Mouse (Mus musculus) A20 (cell line): Measurements from ENCODE around the gene Mfsd11.
"Not testable (repeated sequence)": the region's sequence is repeated elsewhere in the genome, so short reads cannot be mapped to it uniquely, and the experiment has no call there.

Experiments
- DNase-seq: peaks from one replicate; pipeline ENCODE4 v3.0.0-alpha.2; 2011; ENCODE audit warnings: low read depth, low spot score

The Mfsd11 gene

DNA sequence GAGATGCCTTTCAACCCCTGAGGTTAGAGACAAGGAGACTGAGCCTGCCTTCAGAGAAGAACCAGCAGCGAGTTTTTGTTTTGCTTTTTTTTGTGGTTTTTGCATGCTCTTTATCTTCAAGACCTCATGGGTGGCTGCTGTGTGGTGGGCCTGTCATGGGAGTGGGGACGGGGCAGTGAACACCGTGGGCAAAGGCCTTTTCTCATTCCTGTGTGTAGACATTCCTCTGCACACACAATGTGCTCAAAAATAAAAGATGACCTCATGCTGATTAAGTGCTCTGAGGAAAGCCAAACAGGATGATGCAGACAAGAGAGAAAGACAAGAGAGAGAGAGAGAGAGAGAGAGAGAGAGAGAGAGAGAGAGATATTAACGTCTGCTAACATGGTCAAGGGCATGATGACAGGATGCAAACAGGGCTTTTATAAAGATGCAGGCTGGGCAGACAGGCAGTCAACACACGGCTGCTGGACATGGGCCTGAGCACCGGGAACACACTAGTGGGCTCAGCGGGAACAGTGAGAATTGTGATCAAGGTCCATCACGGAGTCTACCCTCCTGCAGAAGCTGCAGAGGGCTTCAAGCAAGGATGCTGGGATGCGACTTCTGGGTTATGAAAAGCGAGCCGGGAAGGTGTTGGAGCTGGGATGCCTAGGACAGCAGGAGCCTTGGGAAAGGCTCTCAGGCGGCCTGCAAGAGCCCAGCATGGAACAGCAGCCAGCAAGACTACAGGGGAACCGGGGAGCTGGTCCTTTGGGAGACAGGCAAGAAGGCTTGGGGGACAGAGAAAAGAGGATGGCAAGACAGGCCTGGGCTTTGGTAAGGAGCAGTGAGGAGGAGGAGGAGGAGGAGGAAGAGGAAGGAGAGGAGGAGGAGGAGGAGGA lies 30.9 kb upstream of the Mfsd11 start:
- DNase-seq: no peak

DNA sequence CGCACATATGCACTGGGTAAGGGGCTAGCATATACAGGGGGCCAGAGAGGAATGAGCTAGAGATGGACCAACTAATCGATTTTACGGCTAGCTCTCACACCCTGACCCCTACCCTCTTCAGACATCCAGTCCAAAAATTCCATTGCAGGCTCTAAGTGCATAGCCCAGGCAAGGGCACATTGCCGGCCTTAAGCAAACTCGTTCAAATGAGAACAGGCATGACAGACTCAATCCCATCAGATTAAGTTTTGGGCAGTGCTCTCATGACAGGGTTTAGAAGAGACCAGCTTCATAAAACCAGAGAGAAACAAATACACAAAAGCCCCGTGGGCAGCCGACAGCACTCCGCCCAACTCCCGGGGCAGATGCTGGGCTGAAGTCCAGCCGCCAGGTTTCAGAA lies 30.0 kb upstream of the Mfsd11 start:
- DNase-seq: no peak

DNA sequence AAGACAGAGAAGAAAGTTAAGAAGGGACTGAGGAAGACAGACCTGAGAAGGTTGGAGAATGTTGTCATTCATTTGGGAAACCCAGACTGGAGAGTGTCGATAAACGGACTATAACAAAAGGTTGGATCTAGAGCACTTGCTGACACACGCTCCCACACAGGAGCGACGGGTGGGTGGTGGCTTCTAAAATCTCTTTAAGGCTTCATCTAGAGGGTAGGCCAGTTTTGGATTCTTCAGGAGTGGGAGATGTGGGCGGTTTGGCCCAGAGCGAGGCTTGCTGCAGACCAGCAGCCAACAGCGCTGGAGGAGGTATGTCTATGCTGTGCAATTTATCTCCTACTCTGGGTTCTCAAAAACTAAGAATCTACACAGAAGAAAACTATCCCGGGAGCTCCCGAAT lies 29.6 kb upstream of the Mfsd11 start:
- no peak for DNase-seq

DNA sequence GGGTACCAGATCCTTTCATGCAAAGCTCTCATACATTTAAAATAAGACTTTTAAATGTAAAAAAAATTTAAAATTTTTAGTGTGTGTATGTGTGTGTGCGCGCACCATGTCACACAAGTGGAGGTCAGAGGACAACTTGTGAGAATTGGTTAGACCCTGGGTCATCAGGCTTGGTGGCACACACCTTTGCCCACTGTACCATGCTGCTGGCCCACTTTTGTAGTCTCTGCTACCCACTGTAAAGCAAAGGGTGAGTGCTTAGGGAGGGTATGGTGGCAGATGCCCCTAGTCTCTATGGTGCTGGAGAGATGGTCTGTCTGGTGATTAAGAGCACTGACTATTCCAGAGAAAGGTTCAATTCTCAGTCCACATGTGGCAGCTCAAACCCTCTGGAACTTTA lies 29.0 kb upstream of the Mfsd11 start:
- DNase-seq: no peak

DNA sequence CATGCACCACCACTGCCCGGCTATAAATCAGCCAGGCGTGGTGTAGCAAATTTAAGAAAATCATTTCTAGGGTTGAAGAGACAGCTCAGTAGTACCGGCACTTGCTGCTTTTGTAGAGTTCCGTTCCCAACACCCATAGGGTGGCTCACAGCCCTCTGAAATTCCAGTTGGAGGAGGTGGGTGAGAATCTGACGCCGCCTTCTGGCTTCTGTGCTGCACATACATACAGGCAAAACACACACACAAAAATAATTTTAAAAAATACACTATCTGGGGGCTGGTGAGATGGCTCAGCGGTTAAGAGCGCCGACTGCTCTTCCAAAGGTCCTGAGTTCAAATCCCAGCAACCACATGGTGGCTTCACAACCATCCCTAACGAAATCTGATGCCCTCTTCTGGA lies 28.4 kb upstream of the Mfsd11 start:
- DNase-seq: not testable (repeated sequence)

DNA sequence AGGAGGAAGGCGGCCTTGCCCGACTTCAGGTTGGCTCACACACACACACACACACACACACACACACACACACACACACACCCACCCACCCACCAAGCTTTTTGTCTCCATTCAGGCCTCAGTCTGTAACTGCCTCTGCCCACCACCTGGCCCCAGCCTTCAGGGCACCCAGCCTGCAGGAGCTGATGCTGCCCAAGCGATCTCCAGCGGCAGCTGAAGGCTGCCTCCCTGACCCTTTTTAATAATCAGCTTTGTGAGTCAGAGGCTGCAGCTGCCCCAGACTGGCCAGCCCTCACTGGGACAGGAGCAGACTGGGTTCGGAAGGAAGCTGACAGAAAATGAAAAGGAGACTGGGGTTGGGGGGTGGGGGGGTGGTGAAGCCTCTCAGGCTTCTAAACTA lies 27.0 kb upstream of the Mfsd11 start:
- no peak for DNase-seq

DNA sequence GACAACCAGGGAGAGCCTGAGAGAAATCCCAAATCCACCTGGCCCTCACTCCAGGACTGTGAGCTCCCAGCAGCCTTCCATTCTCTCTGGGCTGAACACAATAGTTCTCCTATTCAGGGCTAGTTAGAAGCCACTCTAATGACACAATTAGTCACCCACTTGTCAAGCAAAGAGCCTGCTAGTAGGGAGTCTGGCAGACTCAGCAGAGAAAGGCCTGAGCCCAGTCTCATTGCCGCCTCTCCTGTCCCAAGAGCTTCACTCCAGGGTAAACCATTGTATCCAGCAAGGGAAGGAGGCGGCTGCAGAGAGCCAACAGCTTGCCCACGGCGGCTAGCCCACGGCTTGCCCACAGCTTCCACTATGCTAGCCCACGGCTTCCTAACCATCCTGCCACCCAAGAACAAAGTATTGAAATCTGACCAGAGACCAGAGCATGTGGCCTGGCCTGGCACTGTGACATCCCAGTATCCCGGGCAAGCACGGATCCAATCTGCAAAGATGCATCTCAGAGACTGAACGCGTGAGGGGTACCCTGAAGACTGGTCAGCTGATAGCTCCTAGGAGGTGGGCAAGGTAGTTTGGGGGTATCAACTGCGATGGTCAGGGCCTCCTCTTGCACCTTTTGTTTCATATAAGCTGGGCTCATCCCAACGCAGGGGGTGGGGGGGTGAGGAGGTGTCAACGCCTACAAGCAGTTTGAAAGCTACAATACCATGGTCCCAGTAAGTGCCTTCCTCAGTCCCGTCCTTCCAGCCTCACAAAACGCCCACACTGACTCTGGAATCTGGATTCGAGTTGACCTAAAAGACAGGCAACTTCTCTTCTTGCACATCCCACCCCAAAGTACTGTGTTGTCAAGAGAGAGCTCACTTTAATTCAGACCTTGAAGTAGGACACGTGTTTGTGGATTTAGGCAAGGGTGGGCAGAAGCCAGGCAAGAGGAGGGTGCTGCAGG lies 25.4 kb upstream of the Mfsd11 start:
- no peak for DNase-seq

DNA sequence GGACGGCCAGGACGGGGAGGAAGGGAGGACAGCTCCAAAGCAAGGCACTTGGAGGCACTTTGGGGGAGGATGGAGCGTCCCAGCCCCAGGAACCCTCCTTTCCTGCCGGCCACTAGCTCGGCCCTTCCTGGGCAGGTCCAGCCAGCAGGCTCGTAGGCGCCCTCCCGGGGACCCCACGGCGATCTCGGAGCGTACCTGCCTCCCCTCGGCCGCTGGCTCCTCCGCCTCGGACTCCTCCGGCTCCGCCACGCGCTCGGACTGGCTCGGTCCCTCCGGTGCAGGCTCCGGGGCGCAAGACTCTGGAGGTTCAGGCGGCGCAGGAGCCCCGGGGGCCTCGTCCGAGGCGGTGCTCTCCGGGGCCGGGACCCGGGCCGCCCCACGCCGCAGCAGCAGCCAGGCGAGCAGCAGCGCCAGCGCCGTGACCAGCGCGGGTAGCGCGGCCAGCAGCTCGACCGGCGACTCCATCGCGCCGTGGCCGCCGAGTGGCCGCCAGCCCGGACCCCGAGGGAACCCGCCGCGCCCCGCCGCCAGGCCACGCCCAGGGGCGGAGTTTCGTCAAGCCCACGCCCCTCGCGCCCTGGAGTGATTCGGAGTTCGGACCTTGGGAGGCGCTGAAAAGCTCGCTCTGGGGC lies 24.6 kb upstream of the Mfsd11 start, which contains the start of gene Mxra7:
Gene Mxra7, minus strand, starts transcription at position 513 of the 632 bp plus-strand sequence.
- DNase-seq: no peak

DNA sequence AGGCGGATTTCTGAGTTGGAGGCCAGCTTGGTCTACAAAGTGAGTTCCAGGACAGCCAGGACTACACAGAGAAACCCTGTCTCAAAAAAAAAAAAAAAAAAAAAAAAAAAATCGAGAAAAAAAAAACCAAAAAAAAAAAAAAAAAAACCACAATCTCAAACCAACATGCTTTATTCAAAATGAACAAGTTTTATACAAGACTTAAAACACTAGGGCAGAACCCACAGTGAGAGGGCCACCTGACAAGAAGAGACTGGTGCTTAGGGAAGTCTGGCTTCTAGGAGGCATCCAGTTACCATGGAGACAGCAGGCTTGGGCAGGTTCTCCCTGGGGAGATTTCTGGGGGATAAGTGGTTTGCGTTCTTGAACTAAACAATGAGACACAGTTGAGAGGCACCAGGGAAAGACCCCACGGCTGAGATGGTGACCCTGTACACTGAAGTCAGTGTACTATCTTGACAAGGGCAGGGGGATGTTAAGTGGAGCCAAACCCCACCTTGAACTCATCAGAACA lies 20.0 kb upstream of the Mfsd11 start:
- DNase-seq: no peak

DNA sequence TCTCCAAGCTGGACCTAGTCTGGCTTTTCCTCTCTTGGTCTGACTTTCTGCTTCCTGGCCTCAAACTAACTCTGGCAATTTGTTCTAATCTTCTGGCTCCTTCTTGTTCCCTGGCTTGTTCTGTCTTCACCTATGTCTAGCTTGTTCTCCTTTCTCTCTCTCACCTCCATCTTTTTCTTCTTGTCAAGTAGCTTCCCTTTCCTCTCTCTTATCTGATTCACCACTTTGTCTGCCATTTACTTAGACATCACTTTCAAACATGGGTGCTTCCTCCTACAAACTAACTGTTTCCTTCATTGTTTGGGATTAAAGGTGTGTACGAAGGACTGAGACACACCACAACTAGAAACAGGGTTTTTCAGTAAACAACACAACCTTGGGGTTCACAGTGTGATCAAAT lies 17.3 kb upstream of the Mfsd11 start:
- no peak for DNase-seq

DNA sequence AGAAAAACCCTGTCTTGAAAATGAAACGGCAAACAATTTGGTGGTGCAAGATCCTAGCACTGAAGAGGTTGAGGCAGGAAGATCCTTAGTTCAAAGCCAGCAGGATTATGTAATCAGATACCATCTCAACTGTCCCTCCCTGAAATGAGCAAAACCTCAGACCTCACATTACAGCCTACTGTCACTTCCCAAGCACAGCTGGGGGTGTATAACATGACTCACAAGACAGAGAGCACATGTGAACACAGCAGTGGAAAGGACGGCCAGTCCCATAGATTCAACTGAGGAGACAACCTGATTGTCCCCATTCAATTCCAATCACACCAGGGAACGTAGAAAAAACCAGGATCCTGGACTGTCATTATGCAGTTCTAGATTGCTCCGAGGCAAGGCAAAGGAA lies 16.0 kb upstream of the Mfsd11 start:
- DNase-seq: no peak

DNA sequence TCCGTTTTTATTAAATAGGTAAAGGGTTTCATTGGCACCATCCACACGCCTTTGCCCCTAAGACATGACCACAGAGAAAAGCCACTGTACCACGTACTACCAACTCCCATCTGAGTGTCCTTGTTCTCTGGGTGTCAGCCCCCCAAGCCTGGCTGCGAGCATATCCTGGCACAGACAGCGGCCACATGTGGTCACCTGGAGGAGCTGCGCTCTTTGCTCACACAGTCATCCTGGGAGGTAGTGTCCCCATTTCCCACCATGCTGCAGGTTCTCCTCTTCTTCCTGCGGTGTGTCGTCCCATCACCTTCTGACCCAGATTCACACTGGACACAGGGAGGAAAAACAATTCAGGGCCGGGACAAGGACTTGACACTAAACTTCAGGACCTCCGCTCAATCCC lies 14.8 kb upstream of the Mfsd11 start:
- no peak for DNase-seq

DNA sequence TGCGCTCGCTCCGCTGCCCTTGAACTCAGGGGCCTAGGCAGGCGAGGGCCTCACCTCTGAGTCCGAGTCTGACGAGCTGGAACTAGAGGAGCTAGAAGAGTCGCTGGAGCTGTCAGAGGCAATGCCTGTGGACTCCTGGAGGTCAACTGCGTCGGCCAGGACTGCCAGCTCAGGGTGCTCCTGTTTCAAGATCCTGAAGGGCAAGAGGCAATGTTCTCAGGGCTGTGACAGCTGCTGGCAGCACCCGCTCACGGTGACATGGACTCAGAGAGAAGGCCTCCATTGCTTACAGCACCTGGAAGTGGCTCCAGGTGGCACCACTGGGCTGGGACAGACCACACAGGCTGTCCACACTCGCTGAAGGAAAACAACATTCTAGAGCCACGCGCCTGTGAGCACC lies 13.3 kb upstream of the Mfsd11 start:
- DNase-seq: no peak

DNA sequence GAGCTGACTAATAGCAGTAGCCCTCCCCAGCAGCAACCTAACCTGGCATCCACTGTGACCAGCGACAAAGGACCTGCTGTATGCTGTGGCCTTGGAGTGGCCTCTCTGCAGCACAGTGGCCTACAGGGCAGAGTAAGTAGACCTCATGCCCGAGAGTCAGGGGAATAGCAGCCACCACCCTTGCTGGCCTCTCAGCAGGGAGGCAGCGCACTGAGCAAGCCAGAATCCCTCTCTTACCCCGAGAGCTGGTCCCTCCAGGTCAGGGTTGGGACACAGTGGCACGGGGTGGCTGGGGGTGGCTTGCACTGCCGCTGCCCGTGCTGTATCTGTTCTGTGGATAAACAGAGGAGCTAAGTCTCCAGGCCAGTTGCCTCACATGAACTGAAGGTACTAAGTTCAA lies 12.6 kb upstream of the Mfsd11 start:
- DNase-seq: no peak

DNA sequence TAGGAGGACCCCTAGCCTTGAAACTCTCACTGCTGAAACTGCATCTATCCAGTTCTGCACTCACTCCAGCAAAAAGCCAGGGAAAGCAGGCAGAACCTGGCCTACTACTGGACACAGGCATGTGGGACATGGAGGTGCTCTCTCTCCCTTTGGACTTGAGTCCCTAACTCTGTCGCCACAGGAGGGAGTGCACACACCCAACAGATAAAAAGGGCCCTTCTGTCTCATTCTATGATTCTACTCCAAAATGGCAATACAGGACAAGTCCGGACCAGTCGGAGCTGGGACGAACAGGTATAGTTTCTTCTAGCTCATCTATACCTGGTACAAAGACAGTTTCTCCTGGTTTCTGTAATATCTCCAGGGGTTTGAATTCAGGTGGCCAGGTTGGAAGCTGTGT lies 11.5 kb upstream of the Mfsd11 start:
- no peak for DNase-seq

DNA sequence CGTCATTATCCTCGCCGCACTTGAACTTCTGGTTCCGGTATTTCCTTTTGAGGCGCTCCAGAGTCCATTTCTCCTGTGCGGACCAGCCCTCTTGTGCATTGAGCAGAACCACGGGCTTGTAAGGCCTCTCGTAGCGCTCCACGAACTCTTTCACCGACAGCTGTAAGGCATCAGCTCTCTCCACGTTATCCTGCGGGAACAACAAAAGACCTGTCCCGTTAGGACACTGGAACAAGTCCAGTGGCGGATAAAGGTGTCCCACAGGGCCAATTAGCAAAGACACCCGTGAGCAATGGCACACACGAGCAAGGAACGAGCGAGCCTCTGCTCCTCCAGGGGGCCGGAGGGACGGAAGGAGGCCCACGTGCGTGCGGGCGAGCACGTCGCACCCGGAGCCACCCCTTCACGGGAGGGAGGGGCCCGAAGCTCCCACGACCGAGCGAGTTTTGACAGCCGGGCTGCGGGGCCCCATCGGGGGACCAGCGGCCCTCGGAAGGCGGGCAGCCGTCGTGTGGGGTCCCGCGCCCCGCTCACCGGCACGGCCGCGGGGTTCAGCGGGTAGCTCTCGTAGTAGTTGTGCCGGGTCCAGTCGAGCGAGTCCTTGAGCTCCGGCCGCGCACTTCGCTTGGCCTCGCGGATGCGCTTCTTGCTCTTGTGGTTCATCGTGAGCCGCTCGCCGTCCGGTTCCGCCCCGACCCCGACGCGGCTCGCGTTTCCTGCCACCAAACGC lies 9.5 kb upstream of the Mfsd11 start:
- DNase-seq: peak; percentile 84

DNA sequence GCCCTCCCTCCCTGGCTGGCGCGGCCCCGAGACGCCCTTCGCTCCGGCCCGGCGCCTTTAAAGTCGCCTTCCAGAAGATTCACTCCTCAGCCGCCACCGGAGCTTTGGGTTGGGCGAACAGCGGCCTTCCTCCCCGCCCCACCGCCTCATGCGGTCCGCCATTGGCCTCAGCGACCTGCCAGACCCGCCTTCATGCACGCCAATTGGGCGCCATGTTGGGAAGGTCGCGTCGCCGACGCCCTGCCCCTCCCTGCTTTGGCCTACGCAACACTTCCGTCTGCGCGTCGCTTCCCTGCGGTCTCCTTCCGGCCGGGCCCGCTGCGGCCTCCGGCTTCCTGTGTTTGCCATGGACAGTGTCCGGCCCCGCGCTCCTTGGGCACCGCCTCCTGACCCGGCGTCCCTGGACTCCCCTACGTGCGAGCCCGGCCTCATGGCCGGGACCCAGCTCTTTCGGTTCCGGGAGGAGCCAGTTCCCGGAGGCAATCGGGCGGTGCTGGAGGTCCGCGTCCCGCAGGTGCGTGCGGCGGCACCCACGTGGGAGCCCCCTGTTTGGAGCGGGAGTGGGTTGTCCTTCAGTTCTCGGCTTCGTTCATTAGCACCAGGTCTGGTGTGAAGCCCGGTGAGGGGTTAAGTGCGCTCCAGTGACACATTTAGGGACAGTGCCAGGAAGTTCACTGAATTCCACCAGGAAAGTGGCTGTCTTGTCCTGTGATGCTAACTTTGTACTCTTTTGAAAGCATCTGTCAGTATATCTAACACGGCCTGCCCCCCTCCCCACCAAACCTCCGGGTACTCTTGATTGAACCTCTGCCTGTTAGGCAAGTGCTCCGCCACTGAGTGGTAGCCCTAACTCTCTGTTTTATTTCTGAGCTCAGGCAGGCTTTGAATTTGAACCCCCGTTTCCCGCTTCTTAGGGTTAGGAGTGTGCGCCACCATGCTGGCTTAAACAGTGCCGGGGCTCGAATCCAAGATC lies 8.7 kb upstream of the Mfsd11 start, which contains the start of the genes Mettl23 and Jmjd6:
Gene Mettl23, plus strand, starts transcription at position 18 of the 973 bp plus-strand sequence.
Gene Jmjd6, minus strand, starts transcription at position 189 of the 973 bp plus-strand sequence.
- DNase-seq: peak; percentile 99

DNA sequence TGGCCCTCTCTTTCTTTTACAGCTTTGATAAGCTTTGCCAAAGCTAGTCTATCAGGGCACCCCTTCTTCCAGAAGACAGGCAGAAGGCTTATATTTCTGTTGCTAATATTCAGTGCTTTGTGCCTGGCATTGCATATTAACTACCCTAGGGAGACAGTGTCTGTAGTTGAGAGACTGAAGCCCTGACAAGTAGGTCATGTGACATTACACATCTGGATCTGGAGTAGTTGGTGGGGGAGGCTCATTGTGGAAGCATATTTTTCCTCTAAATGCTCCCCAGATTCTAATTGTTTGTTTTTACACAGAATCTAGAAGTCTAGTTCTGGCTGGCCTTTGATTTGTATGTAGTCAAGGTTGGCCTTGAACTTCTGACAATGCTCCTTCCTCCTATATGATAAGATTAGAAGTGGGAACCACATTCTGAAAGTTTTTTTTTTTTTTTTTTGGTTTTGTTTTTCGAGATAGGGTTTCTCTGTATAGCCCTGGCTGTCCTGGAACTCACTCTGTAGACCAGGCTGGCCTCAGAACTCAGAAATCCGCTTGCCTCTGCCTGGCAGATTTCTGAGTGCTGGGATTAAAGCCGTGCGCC lies 5.6 kb upstream of the Mfsd11 start:
- DNase-seq: peak; percentile 29
